Mouse (Mus musculus) kidney, adult 9 months (tissue): ENCODE results near the gene Bcas3.
A peak's percentile ranks its signal among the peaks of the same experiment; 100 is the strongest.

Experiments used
- DNase-seq: peaks from one replicate; pipeline ENCODE4 v3.0.0; 2022

Gene Bcas3

DNA sequence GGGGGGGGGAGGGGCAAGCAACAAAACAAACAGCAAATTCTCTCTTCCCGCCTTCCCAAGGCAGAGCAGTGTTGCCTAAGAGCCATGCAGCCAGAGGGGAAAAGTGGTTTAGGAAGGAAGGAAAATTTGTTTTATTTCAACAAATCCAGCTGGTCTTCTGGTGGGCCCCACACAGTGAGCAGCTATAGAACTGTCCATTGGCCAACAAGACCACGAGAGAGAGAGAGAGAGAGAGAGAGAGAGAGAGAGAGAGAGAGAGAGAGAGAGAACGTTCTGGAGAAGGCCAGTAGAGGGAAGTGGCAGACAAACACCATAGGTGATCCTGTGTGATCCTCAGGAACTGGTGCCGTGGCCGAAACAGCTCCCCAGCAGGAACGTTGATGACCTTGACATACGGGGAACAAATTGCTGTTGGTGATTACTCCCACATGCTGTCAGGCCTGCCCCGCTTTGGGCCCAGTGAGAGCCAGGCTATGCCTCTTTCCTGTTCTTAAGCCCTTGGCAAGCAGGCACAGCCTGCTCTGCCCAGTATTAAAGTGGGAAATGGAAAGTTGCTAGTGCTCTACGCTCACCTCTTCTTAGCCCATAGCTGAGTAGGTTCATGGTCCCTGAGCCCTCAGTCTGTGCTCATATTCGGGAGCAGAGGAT is 323.5 kb downstream of the Bcas3 start:
- DNase-seq, result no peak

DNA sequence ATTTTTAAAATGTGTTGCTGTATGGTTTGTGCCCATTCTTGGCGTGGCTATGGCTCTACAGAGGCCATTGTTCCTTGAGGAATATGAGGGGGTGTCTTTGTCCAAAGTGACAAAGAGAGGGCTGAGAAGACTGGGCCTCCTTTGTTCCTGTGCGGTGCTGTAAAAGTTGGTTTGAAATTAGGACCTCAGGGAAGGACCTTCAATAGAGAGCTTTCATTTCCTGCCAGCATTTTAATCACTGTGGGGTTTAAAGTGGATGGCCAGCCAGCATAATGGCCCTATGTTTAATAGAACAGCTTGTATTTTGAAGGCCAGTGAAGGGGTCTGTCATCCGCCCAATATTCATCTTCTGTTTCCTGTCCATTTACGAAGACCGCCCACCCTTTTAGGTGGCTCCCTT is 325.7 kb downstream of the Bcas3 start:
- no peak for DNase-seq

DNA sequence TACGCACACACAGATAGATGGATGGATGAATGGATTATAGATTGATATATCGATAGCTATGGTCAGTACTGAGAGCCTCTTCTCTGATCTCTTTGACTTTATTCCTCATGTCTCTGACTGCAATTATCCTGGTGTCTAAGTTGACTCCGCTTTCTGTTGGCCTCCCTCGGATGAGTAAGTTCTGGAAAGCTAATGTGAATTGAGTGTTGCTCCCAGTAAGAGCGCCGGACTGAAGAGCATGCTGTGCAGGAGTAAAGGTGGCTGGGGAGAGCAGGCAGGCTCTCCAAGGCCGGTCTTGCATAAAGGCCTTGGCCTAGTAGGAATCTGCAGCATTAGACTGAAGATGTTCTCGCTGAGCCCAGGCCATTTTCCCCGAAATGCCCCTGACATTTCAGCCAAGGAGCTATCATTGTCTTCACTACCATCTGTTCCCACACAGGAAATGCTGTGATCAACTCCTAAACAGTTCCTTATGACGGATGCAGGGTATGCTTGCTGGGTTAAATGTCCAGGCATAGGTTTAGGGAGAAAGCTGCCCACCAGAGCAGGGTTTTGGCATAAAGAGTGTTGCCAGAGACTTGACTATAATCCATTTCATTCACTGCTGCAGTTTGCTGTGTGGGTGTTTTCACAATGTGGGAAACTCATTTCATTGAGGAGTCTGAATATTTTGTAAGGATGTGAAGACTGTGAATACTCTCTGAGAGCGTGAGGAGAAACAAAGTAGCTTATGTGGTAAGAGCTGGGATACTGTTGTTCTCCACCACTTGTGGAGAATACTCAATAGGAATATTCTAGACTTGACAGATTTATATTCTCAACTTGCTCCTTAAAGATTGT is 328.8 kb downstream of the Bcas3 start:
- DNase-seq, result no peak

DNA sequence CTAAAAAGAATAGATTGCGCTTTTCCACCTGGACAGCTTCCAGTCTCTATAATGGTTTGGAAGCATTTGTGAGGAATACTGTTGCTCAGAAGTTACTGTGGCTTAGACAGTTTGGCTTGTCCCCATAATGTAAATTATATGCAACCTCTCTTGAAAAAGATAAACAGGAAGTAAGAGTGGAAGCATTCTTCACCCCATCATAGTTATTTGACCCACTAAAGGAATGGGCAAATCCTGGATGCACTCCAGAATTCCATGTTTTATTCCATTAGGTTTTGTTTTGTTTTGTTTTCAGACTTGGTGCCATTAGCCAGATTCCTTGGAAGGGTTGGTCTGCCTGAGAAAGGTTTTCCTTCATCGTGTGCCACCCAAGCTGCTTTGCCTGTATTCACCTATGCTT is 332.0 kb downstream of the Bcas3 start:
- DNase-seq, result no peak

DNA sequence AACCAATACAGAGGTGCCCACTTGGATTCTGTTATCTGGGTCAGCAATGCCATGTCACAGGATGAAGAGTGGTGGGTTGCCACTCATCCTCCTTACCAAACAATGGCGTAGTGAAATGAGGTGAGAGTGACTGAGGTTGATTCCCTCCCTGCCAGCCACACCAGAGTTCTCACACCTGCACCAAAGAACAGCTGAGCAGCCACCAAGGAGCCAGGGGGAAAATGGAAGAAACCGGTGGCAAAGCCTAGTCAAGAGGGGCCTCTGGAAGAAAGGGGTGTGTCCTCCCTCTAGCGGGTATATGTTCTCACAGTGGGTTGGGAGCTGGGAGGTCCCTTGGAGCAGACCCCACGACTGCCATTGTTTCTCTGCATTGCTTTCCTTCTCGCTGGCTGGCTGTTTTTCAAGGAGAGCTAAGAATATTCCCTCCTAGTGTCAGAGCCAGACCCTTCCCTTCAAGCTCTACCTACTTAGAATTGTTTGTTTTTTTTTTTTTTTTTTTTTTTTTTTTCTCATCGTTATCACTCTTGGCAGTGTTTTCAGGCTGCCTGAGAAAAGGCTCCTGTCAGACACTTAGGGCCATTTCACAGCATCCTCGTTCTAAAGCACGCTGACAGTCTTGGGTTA is 335.0 kb downstream of the Bcas3 start:
- DNase-seq, result no peak

DNA sequence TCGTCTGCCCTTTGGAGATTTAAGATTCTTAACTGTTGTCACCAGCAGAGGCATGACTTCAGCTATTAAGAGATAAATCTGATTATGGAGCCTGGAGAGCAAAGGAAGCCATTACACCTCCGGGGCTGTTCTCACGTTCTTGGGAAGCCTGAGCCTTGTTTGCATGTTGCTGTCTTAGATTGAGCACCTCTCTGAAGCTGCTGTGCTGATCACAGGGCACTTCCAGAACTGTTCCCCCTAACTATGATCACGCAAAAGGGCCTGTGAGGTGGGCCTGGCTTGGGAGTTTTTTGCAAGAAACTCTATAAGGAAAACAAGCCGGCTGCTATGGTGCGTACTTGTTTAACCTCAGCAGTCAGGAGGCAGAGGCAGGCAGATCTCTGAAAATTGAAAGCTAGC is 335.5 kb downstream of the Bcas3 start:
- DNase-seq, result no peak

DNA sequence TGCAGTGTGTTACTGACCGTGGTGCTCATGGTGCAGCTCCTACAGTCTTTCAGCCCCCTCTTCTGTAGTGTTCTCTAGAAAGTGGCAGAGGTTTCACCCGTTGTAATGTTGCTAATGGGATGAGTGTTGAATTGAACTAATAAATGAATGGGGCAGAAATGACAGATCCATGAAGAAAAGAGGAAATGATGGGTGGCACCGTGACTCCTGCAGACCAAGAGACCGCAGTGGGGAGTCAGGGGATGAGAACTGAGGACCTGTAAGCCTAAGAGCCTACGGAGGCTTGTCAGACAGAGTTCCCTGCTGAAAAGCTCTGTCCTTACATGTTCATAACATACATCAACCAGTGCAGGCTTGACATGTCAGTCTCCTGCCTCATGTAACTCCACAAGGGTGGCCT is 336.3 kb downstream of the Bcas3 start:
- DNase-seq, result no peak

DNA sequence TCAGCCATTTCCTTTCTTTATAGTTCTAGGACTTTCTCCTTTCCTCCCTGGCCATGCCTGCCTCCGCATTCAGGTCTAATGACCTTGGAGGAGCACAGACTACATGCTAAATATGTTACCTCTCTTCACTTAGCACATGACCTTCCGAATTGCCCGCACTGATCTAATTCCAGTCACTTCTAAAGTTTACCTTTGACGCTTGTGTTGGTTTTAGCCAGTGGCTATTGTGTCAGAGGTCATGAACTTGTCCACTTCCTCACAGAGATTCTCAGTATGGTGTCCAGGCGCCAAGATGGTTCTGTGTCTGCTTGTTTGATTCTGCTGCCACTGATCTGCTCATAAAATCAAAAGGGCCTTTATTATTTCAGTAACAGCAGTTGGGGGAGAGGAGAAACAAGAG is 338.3 kb downstream of the Bcas3 start:
- no peak for DNase-seq

DNA sequence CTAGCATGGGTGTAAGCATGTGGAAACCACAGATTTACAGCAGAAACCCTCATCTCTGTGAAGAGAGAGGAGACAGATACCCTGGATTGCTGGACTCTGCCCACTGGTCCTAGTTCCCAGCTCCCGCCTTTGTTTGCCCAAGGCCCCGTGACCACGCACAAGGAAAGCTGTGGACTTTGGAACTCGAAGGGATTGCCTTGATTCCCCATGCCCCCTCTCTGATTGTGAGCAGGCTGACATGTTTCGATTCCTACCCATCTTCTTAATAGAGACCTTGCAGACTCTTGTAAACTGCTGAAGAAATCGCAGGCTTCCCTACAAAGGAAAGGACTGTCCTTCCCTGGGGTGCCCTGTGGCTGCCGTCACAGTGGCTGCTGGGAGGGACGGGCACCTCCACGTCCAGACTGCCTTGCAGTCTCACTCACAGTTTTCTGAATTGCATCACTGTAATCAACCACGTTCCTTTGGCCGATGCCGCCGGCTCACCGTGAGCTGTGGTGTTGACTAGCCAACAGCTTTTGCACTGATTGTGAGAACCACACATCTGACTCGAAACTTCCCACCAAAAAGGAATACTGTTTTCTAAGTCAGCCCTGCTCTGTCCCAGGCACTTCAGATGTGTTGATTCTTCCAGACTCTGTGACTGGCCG is 342.8 kb downstream of the Bcas3 start:
- DNase-seq, result peak; percentile 68

DNA sequence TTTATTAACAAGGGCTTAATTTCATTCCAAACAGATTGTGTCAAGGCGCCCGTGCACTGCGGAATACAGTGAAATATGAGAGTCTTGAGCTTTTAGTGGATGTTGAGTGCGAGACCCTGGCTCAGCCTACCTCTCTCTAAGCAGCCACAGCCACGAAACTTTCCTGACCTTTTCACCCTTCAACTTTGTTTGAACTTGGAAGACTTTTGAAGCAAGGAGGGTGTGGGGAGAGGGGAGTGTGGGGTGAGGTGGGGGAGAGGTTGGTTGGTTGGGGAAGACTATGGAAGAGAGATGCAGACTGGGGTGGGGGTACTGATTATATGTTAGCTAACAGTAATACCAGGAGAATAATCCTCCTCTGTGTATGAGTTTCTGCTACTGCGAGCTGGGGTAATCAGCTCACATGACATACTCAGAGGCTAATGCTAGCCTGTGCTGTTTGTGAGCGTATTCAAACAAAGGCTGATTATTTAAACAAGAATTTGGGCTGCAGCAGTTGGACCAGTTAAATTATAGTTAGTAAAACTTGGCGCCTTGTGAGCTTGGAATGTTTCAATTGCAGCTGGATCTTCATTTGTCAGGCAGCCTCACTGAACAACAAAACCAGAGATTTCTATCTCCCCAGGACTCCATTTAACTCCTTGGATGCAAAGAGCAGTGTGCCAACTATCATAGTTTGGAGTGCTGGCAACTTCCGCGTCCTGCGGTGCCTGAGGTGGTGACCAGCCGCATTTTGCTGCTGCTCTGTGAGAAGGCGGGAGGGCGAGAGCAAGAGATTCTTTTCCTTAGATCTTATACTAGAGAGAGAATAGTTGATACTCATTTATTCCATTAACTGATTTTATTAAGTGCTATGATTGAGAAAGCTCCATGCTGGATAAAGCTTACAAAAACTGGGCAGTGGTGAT is 343.8 kb downstream of the Bcas3 start:
- DNase-seq, result no peak

DNA sequence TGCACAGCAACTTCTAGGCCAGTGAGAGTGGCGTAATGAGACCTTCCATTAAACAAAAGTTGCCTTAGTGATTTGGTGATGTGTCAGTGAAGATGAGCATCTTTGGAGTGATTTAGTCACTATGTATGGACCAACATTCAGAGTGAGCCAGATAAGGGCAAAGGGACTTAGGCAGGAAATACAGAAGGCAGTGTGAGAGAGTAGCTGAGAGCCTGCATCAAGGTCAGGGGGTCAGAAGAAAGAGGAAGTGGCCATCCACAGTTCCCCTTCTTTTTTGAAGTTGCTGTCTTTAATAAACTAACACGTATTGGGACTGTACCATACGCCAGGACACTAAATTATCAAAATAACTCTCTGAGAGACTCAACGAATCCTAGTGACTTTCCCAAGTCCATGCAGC is 344.5 kb downstream of the Bcas3 start:
- DNase-seq, result no peak

DNA sequence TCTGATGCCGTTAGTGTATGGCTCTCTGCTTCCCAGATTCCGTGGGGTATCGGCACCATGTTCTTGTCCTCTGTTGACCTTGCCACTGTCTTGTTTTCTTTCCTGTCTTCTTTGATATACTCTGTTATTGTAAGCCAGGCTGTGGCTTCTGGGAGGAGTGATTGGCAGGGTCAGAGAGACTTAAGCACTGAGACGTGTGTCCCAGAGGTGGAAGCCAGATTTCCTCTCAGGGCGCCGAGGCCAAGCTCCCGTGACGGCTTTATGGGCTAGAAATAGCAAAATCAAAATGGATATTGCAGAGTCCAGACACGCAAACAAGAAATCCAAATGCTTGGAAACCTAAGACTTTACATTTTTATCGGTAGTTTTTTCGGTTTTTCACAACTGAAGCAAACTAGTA is 345.3 kb downstream of the Bcas3 start:
- DNase-seq, result no peak

DNA sequence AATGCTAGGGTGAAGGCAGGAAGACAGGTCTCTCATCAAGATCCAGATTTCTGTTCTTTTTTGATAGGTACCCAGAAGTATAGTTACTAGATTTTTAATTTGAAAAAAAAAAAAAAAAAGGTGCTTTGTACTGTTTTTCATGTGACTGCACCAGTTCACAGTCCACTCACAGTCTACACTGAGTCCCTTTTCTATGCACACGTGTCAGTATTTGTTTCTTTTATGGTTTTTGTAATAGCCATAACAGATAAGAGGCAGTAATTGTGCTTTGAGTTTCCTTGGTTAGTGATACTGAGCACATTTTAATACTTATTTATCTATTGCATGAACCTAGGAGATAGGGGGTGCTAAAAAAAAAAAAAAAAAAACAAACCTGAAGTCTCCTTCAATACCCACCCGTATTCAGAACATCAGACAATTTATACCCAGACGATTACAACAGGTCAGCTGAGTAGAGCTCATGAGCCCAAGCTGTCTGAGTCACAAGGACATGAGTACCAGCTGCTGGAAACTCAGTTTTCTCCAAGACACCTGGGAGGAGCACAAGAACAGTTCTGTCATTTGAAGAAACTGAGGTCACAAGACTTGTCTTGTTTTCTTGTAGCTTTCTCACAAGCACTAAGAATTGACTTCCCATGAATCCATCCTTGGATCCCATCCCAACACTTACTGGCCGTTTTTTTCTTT is 351.2 kb downstream of the Bcas3 start:
- no peak for DNase-seq

DNA sequence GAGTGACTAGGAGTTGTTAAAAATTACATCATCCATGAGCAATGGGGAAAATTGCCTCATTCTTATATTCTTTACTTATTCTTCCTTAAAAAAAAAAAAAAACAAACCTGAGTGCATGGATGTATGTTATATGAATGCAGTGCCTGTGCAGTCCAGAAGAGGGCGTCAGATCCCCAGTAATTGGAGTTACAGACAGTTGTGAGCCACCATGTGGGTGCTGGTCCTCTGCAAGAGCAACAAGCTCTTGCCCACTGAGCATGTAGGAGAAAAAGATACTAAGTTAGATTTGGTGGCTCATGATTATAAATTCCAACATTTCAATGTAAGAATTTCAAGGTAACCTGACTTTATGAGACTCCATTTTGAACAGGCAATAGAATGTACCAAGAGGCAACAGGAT is 353.7 kb downstream of the Bcas3 start:
- no peak for DNase-seq

DNA sequence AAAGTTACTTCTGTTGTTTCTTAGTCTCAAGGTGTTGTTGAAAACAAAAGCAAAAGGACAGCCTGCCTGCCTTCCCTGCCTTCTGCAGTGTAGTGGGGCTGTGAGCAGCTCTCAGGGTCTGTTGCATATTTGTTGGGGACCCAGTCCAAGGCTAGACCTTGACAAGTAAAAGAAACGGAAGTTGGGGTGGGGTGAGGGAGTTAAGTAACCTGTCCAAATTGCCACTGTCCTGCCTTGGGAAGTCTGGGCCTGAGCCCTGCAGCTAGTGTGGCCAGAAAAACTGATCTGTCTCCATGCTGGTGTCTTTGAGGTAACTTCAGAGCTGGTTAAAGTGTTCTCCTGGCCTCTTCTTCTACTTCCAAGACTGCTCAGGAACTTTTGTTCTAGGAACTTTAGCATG is 354.5 kb downstream of the Bcas3 start:
- DNase-seq, result no peak

DNA sequence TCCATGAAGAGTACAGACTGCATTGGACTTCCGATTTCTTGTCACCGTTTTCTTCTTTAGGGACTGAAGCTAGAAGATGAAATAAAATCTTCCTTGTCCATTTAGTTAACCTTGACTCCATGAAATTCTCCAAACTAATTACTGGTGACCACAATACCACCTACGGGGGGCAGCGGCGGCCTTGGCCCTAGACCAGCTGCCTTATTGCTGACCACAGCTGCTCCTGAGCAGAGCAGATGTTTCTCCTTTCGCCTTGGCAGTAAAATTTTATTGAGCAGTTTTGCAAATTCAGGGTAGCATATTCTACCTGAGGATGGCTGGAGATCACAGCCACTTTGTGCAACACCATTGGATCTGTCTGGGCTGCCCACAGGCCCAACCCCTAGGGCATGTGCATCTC is 356.2 kb downstream of the Bcas3 start:
- DNase-seq, result no peak

DNA sequence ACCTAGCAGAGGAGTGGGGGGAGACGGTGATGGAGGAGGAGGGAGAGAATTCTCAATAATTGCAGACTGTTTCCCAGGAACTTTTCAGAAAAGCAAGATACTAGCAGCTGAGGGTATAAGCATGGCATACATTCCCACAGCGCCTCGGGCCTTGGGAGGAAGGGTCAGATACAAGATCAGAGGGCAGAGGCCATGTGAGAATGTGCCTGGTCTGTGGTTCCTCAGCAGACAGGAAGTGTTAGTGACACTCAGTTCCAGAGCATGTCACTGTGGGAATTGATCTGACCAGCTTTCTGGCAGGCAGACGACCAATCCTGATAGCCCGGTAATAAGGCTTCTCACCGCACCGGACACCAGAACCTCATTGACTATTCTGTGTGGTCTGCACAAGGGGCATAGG is 357.2 kb downstream of the Bcas3 start:
- DNase-seq, result no peak

DNA sequence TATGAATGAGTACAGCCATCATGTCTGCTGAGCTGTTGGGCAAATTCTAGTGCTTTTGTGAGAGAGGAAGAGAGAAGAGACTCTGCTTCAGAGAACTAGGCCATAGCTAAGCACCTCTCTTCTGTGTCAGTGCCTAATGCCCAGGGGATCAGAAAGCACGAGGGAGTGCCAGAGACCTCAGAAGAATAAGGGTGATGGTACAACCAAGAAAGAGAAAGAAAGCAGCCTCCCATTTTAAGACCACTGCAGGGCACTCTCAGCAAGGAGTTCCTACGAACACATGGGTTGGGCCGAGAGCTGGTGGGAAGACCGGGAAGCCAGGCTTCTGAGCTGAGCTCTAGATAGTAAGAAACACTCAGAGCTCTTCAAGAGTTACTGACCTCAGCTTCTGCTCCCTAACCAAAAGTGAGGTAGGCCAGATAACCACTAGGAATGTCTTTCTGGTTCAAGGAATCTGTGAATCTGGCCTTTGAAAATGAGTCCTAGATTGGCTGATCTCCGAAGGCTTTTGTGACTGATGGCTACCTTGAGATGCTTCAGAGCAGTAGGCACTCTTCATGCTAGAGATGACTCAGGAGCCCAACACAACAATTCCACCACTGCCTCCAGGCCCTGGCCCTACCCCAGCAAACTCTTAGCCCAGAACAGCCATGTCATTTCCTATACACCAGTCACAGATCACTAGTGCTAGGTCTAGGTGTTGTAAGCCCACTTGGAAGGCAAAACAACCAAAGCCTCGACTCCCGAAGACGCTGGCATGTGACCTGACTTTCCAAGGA is 359.2 kb downstream of the Bcas3 start:
- no peak for DNase-seq

DNA sequence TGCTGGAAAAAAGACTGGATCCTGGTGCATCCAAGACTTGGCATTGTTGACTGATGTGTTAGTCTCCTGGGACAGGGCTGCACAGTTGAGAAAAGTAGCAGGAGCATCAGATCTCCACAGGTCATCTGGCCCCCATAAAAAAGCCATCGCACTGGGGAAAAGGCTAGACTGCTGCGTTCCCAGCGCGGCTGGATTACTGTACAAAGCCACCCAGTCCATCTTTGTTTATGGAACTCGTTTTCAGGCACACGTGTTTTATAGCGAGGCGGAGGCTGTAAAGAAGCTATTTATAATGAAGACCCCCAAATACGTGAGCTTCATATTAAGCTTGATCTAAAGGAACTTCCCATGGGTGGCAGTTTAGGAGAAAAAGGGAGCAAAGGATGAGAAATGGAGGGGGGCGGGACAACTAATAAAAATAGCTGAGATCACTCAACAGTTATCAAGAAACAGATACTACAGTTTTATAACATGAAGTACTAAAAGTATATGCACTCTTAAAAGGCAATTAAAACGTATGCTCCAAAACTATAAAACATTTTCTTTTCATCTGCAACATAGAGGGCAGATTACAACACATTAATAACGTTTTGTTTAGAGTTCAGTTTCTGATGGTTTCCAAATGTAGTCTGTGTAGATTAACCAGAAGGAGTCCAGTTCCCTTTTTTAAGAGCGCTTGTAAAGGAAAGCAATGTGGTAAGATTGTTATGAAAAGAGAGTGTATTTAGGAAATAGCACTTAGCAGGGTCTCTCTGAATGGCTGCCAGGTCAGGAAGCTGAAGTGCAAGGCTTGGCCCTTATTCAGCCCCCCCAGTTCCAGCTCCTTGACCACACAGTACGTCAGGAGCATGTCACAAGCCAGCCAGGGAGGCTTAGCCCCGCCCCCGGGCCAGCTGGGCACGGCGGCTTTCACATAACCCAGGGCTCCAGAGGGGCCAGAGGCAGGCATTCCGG is 360.2 kb downstream of the Bcas3 start:
- DNase-seq, result peak; percentile 73

DNA sequence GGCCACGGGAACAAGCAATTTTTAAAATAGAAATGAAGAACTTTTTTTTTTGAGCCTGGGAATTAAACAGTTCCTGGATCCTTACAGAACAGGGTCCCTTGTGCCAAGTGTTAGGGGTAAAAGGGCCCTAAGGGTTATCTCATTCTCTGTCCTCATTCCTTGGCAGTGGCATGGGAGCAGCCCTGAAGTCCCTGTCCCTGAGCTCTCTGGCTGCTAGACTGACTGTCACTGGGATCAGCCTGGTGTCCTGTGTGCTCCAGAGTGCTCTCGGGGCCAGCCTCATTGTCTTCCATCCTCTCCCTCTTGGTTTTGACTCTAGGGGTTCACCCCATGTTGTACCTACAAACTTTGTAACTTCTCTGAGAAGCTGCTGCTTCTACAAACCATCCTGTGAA is 360.8 kb downstream of the Bcas3 start:
- no peak for DNase-seq
